Mouse (Mus musculus) R1 (cell line): ENCODE data around the gene Tmem121.

Source experiments
- DNase-seq: peaks from one replicate; pipeline ENCODE4 v3.0.0-alpha.2; 2018; ENCODE audit warnings: low read depth, low spot score

The Tmem121 gene

GRCm38 (mm10) chr12:113149341-113149740 is 36.4 kb upstream of the Tmem121 start:
- peak; percentile 46 for DNase-seq

DNA sequence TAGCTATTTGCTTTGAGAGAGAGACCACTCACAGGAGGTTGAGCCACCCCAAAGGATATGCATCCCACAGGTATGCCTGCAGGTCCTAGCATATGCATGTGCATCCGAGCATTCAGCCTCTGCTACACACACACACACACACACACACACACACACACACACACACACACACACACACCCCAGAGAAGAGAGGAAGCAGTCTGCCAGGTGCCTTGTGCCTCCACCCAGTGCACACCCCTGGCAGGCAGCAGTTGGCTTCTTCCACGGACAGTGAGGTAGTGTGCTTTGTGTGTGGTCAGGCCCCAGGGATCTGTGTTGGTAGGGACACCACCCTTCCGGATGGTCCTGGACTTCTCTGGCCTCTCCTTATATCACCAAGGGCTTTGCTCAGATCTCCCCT is 35.8 kb upstream of the Tmem121 start:
- DNase-seq = no peak

- no peak for DNase-seq
These were observed 35.1 kb upstream of the Tmem121 start for GRCm38 (mm10) chr12:113150591-113150990.

- no peak for DNase-seq
These were observed 34.7 kb upstream of the Tmem121 start for GRCm38 (mm10) chr12:113151046-113151445.

DNA sequence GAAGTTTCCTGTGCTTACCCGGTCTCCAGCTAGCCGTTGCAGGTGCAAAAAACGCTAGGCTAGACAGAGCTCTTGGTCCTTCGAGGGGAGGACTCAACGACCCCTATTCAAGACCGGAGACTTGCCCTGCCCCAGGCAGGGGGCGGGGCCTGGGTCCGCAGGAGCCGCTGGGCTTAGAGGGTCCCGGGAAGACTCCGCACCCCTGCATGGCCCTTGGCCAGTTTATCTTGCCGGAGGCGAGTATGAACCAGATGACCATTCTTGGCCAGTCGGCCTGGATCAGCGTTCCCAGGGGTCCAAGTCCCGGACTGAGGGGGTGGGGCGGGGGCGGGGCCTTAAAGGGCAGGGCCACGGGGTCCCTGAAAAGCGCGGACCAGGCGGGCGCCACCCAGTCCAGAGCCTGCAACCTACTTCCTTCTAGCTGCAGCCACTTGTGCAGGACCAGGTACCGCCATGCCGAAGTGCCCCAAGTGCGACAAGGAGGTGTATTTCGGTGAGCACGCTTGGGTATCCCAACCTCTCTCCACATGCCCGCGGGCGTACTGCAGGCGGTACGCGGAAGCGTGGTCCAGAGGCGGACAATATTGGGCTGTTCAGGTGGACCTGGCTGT is 34.0 kb upstream of the Tmem121 start:
- peak; percentile 50 for DNase-seq

GRCm38 (mm10) chr12:113152272-113152661 is 33.5 kb upstream of the Tmem121 start:
- DNase-seq = peak; percentile 52

GRCm38 (mm10) chr12:113152991-113153525 is 32.7 kb upstream of the Tmem121 start:
- DNase-seq = no peak

DNA sequence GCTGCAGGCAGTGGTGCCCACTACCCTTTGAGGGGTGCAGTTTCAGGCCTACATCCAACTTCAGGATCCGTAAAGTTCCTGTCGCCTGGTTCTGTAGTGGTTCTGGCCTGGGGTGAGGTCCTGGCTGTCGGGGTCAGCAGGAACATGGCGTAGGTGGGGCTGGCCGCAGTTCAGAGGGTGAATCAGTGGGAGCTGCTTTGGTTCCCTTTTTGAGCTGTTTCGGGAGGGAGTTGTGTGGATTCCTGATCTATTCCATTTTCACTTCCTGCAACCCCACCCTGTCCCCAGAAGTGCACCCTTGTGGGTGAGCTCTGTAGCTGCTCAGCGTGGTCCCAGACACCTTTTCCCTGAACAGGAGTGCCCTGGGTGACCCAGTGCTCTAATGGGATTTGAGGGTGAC is 31.8 kb upstream of the Tmem121 start:
- DNase-seq = no peak

DNA sequence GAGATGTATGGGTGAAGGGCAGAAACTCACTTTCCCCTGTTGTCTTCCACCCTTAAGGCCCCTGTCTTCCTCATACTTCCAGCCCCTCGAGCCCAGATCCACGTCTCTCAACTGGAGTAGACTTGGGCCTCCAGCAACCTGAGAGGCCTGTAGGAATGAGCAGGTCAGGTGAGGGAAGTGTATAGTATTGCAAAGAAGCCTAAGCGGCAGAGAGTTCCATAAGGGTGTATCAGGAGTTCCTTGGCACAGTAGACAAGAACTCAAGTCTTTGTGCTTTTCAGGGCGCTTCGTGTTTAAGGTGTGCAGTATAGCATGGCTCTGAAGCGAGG is 31.0 kb upstream of the Tmem121 start:
- no peak for DNase-seq

- peak; percentile 67 for DNase-seq
These were observed 30.5 kb upstream of the Tmem121 start for GRCm38 (mm10) chr12:113155076-113155771.

DNA sequence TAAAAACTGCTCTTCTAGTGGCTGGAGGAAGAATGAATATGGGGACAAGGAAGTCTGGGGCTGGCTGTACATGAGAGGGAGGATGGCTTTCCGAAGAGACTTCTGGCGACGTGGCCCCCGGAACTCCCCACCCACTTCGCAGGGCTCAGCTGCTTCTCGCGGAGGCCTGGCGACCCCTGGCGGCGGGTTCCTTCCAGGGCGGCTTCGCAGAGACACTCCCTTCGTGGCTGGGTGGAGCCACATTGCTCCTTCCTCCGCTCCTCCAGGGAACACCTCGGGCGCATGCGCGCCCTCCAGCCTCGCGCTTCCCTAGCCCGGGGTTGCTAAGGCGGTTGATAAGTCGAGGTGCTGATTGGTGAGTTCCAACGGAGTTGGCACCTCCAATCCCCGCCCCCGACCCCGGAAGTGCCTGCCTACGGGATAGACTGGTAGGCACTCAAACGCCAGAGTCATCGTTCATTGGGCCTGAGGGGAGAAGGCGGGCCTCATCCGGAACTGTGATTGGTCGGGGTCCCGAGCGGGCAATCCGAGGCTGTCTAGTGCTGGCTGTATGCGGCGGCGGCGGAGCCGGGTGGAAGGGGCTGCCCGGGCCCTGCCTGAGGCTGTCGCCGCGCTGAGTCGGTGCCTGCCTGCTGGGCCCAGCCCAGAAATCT is 29.7 kb upstream of the Tmem121 start, which contains the start of gene Tedc1:
TSS of gene Tedc1 (plus strand) at position 535 of the 653 bp plus-strand sequence.
- peak; percentile 100 for DNase-seq

GRCm38 (mm10) chr12:113156540-113156929 is 29.2 kb upstream of the Tmem121 start:
- peak; percentile 96 for DNase-seq

GRCm38 (mm10) chr12:113157002-113157401 is 28.7 kb upstream of the Tmem121 start:
- DNase-seq = no peak

GRCm38 (mm10) chr12:113157521-113157920 is 28.2 kb upstream of the Tmem121 start:
- no peak for DNase-seq

DNA sequence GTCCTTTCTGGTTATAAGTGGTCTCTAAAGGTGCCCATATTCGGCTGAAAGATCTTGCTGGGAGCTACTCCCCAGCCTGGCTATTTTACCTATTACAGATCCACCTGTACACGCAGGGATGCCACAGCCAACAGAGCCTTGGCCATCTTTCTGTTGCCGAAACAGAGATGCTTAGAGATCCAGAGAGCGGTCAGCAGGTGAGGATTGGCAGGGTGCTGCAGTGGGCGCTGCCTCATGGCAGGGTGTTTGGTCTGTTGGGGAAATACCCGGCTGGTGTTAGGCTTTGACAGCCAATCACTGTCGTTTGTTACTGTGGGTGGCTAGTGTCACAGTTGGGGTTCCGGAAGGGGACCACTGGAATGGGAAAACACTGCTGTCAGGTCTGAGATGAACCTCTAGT is 27.8 kb upstream of the Tmem121 start:
- no peak for DNase-seq

DNA sequence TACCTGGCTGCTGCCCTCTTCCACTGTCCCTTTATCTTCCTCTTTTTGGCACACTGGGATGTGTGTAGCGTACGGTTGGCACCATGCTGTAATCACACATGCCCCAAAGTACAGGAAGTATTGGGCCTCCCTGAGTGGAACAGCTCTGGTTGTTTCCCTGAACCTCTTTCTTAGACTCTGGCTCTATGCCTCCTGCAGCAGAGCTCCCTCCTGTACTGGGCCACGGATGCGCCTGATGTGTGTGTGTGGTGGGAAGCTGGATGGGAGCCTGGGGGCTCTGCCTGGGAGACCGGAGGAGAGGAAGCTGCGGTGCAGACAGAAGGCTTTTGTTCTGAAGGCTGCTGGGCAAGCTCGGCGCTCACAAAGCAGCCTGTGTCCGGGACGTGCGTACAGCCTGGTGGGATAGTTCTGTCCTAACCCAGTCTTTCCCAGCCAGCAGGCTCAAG is 22.1 kb upstream of the Tmem121 start:
- DNase-seq = no peak

GRCm38 (mm10) chr12:113168031-113168536 is 17.6 kb upstream of the Tmem121 start:
- DNase-seq = no peak

DNA sequence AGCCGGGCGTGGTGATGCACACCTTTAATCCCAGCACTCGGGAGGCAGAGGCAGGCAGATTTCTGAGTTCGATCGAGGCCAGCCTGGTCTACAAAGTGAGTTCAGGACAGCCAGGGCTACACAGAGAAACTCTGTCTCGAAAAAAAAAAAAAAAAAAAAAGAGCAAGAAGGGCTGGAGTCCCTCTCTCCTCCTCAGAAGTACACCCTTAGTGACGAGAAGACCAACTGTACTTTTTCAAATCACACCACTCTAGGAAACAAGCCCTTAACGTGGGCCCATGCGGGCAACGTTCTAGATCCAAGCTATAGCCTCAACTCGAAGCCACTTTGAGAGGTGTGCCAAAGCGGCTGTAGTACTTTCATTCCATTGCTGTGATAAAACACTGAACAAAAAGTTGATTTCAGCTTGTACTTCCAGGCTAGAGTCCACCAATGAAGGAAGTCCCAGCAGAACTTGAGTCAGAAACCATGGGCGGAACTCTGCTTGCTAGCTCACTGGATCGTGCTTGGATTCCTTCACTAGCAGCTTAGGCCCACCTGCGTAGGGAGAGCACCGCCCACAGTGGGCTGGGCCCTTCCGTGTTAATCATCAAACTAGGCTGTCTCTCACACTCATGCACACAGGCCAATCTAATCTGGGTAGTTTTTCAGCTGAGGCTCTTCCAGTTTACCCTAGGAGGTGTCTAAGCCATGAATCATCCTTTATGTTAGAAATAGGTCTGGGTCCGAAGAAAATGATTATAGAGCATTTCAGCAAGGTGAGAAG is 8.6 kb upstream of the Tmem121 start:
- DNase-seq = peak; percentile 84

GRCm38 (mm10) chr12:113181020-113181419 is 4.7 kb upstream of the Tmem121 start:
- no peak for DNase-seq

DNA sequence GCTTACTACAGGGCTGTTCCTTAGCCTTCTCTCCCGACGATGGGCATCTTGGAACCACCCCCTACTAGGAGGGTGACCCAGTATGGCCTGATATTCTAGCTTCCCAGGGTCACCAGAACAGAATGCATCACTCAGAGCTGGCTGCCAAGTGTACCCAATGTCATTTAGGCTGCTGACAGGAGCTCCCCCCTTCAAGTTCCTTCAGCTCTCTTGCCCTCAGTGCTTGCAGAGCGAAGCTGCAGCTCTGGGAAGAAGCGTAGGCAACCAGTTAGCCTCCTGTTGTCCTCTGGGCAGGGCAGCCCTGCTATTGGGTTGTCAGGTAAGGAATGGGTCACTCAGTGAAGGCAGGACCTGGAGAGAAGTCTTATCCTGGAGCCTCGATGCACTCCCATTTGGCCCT is 785 bp upstream of the Tmem121 start:
- no peak for DNase-seq

GRCm38 (mm10) chr12:113186326-113187010 is 738 bp downstream of the Tmem121 start:
- no peak for DNase-seq
